ENCODE assay signal across 8 mouse cellular contexts in genomic region chr11:120283542-120283941, GRCm38 (mm10). TPM values are rescaled to one million over a fixed set of nuclear protein-coding genes. Genes with fewer than 3 reads are reported as not detected.
DNase-seq lines count a peak whose midpoint lies in the region; ATAC-seq lines count a peak whose summit lies in the region.
"Had no signal": no experiment of that assay in that cellular context is flagged by ENCODE, and none has a peak within 500 bp of the region (broad histone marks: within the 10 kb centered on the region; RNA-seq: fewer than 3 reads in every experiment).

No protein-coding gene starts in this region.

- ATAC-seq in midbrain, embryonic 12.5 days (ENCODE audit: low FRiP score, low read depth) = no peak
- no peak for ATAC-seq in midbrain, embryonic 16.5 days
- ATAC-seq in heart, embryonic 16.5 days (replicated peaks; ENCODE audit: extremely low read depth, insufficient read depth, low FRiP score) = peak; percentile 59

- H3K4me1 ChIP-seq in midbrain, embryonic 12.5 days = peaks cover 27% of the 10 kb centered on the region
- peaks cover 17% of the 10 kb centered on the region for H3K4me1 ChIP-seq in midbrain, embryonic 16.5 days (ENCODE audit: control insufficient read depth, insufficient read depth, low read length)
- peaks cover 24% of the 10 kb centered on the region for H3K4me1 ChIP-seq in heart, embryonic 16.5 days (ENCODE audit: control insufficient read depth, insufficient read depth, low read length)

- DNase-seq in kidney, postnatal 14 days = peak; percentile 74
- DNase-seq in thymus, postnatal 10 days (ENCODE audit: low spot score in 2 of 2) = no peak
- DNase-seq in spleen, postnatal 14 days (ENCODE audit: low spot score in 2 of 2) = no peak
- DNase-seq in urinary bladder, postnatal 4 days (ENCODE audit: low spot score in 2 of 2) = no peak

- no peak overlapping the region for H3K4me2 ChIP-seq in midbrain, embryonic 12.5 days (replicated peaks)
- H3K4me2 ChIP-seq in midbrain, embryonic 16.5 days (ENCODE audit: low read length) = no peak overlapping the region
- no peak overlapping the region for H3K4me2 ChIP-seq in heart, embryonic 16.5 days (ENCODE audit: low read depth, low read length)

- 0 out of 2 replicates have a peak overlapping the region, but pooled peaks have one; percentile 32 for H3K27ac ChIP-seq in midbrain, embryonic 12.5 days (replicated peaks)
- no peak overlapping the region for H3K27ac ChIP-seq in midbrain, embryonic 16.5 days (ENCODE audit: low read length)
- H3K27ac ChIP-seq in heart, embryonic 16.5 days (ENCODE audit: low read length) = peak overlapping the region; percentile 58; the same call in 1 of the 2 replicates

- H3K4me3 ChIP-seq in midbrain, embryonic 12.5 days = no peak overlapping the region
- H3K4me3 ChIP-seq in midbrain, embryonic 16.5 days (ENCODE audit: low read depth, low read length) = no peak overlapping the region
- no peak overlapping the region for H3K4me3 ChIP-seq in heart, embryonic 16.5 days (ENCODE audit: low read length)

- peaks cover 99% of the 10 kb centered on the region for H3K36me3 ChIP-seq in midbrain, embryonic 12.5 days
- H3K36me3 ChIP-seq in midbrain, embryonic 16.5 days (ENCODE audit: control insufficient read depth, insufficient read depth, low read length) = peaks cover 58% of the 10 kb centered on the region
- peaks cover 31% of the 10 kb centered on the region for H3K36me3 ChIP-seq in heart, embryonic 16.5 days (ENCODE audit: control insufficient read depth, insufficient read depth)
- H3K36me3 ChIP-seq: G1E had no signal

- 92% methylated on average over 5 of the region's 5 CpGs for WGBS in midbrain, embryonic 12.5 days
- WGBS in midbrain, embryonic 16.5 days = 84% methylated on average over 5 of the region's 5 CpGs
- 66% methylated on average over 5 of the region's 5 CpGs for WGBS in heart, embryonic 16.5 days

- no peaks in the 10 kb centered on the region for H3K9me3 ChIP-seq in midbrain, embryonic 12.5 days
- no peaks in the 10 kb centered on the region for H3K9me3 ChIP-seq in midbrain, embryonic 16.5 days (replicated peaks; ENCODE audit: control insufficient read depth, low read length, poor library complexity, severe bottlenecking)
- H3K9me3 ChIP-seq in heart, embryonic 16.5 days (replicated peaks; ENCODE audit: control insufficient read depth, low read length) = no peaks in the 10 kb centered on the region
- H3K9me3 ChIP-seq: G1E had no signal

- no peaks in the 10 kb centered on the region for H3K27me3 ChIP-seq in midbrain, embryonic 12.5 days
- no peaks in the 10 kb centered on the region for H3K27me3 ChIP-seq in midbrain, embryonic 16.5 days (ENCODE audit: control insufficient read depth, insufficient read depth, low read depth, low read length)
- H3K27me3 ChIP-seq in heart, embryonic 16.5 days (ENCODE audit: control insufficient read depth, insufficient read depth, low read length) = no peaks in the 10 kb centered on the region

- no peak overlapping the region for H3K9ac ChIP-seq in midbrain, embryonic 12.5 days (replicated peaks)
- H3K9ac ChIP-seq in midbrain, embryonic 16.5 days (ENCODE audit: low read depth, low read length) = no peak overlapping the region
- H3K9ac ChIP-seq in heart, embryonic 16.5 days (ENCODE audit: low read length) = no peak overlapping the region

RNA-seq across cellular contexts. Expression of gene Bahcc1, which starts 50.8 kb away (rescaled TPM):
- 25.1 and 26.1 TPM in 2 replicates for polyA plus RNA-seq in midbrain, embryonic 12.5 days (2016; fragmentation: Nextera tagmentation; extraction: Ambion mirVana)
- polyA plus RNA-seq in midbrain, embryonic 16.5 days (2015; fragmentation: Nextera tagmentation; extraction: Ambion mirVana) = 9.7 and 13.7 TPM in 2 replicates
- 4.6 and 4.7 TPM in 2 replicates for polyA plus RNA-seq in heart, embryonic 16.5 days (2015; fragmentation: Nextera tagmentation; extraction: Ambion mirVana)
